Mouse (Mus musculus) ES-Bruce4 (cell line): ENCODE measurements at regions not wholly inside any gene's neighbourhood (a gene's known extent, or its start where the extent isn't known, plus 50 kb on each side); places are given as distances from the start of the nearest gene placed in this dataset.
"Not testable (repeated sequence)": the region's sequence is repeated elsewhere in the genome, so short reads cannot be mapped to it uniquely, and the experiment has no call there.

Source experiments
- CTCF ChIP-seq: IDR thresholded peaks from one replicate; pipeline ENCODE4 v1.8.1; 2011; ENCODE audit warnings: low read depth, low read length
- POLR2A ChIP-seq: IDR thresholded peaks from one replicate; pipeline ENCODE4 v1.8.1; 2011; ENCODE audit warnings: low read length; ENCODE audit not compliant: insufficient read depth

DNA sequence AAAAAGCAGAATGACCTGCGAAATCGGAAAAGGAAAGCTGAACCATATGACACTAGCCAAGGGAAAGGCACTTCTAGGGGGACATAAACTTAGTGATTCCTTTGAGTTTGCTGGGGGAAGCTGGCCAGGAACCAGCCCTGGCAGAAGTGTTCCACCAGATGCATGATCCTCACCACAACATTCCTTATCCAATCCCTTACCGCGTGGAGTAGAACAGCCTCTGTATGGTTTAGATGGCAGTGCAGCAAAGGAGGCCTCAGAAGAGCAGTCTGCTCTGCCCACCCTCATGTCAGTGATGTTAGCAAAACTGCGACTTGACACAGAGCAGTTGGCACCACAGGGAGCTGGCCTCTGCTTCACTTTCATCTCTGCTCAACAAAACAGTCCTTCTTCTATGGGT lies 107.2 kb downstream of the Zfp600 start:
- not testable (repeated sequence) for TF ChIP-seq POLR2A, CTCF
